Mouse (Mus musculus) midbrain, embryonic 15.5 days (tissue): ENCODE results near the gene Zc3hav1l. TPM values are rescaled to one million over a fixed set of nuclear protein-coding genes. Genes with fewer than 3 reads are reported as not detected.

ENCODE experiments used
- ATAC-seq: fragments of 200-750 bp; cut with Nextera tagmentation; replicated peaks from 2 replicates; pipeline ENCODE4 v1.8.0; 2017; ENCODE audit warnings: moderate TSS enrichment
- H3K27ac ChIP-seq: fragments of 300-500 bp; sonication (generic); 2 replicates; pipeline ENCODE4 v1.5.1; 2015; ENCODE audit warnings: mild to moderate bottlenecking, inconsistent platforms
- H3K27me3 ChIP-seq: fragments of 300-500 bp; sonication (generic); replicated peaks from 2 replicates; pipeline ENCODE4 v1.6.1; 2015; ENCODE audit warnings: inconsistent platforms
- H3K36me3 ChIP-seq: fragments of 300-500 bp; sonication (generic); replicated peaks from 2 replicates; pipeline ENCODE4 v1.6.1; 2015; ENCODE audit warnings: inconsistent platforms
- H3K4me1 ChIP-seq: fragments of 300-500 bp; sonication (generic); 2 replicates; pipeline ENCODE4 v1.6.1; 2015; ENCODE audit warnings: inconsistent platforms
- H3K4me2 ChIP-seq: fragments of 300-500 bp; sonication (generic); 2 replicates; pipeline ENCODE4 v1.6.1; 2015; ENCODE audit warnings: inconsistent platforms, mild to moderate bottlenecking, moderate library complexity
- H3K4me3 ChIP-seq: fragments of 300-500 bp; sonication (generic); 2 replicates; pipeline ENCODE4 v1.5.1; 2015; ENCODE audit warnings: mild to moderate bottlenecking, inconsistent platforms
- H3K9ac ChIP-seq: fragments of 300-500 bp; sonication (generic); 2 replicates; pipeline ENCODE4 v1.6.1; 2015; ENCODE audit warnings: mild to moderate bottlenecking, inconsistent platforms
- H3K9me3 ChIP-seq: fragments of 300-500 bp; sonication (generic); 2 replicates; pipeline ENCODE4 v1.6.1; 2016; ENCODE audit warnings: inconsistent platforms
- WGBS: fragments of 180-500 bp; shearing (Covaris S2); methylation state at CpG from one replicate; pipeline ENCODE4 v1.1.7; 2015; ENCODE audit warnings: mixed read lengths; 5-methylcytosine and 5-hydroxymethylcytosine counted together
- polyA plus RNA-seq: library from polyadenylated mRNA; unstranded; fragments of >200 nt; fragmentation: Nextera tagmentation; extraction: Ambion mirVana; gene quantifications from 2 replicates; pipeline ENCODE4 v1.2.1, GENCODE M21; 2015

Gene Zc3hav1l
- polyA plus RNA-seq, 1 experiment from 2014 or later, result 9.1 TPM

DNA sequence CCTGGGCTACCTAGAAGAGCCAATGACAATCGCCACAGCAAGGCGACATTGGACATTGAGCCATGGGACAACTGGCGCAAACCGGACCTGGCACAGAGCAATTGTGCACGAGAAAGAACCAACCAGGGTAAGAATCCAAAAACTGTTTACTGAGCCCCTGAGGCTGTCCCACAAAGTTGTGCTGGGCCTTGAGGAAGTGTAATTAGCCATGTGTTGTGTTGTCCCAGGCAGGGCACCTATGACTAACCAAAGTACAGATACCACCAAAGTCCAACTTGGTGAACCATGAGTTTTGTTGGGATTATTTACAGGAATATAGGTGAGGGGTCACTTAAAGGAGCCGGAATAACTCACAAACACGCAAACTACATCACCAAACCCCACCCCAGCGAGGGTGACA, 41.6 kb downstream of the Zc3hav1l start:
- no peak overlapping the region for H3K4me3 ChIP-seq
- no peaks in the 10 kb centered on the region for H3K36me3 ChIP-seq
- no peaks in the 10 kb centered on the region for H3K9me3 ChIP-seq
- H3K9ac ChIP-seq, result no peak overlapping the region
- peaks cover 9% of the 10 kb centered on the region for H3K4me1 ChIP-seq
- no peaks in the 10 kb centered on the region for H3K27me3 ChIP-seq
- ATAC-seq, result no peak
- H3K4me2 ChIP-seq, result no peak overlapping the region
- no peak overlapping the region for H3K27ac ChIP-seq
- 93% methylated on average over 8 of the region's 8 CpGs for WGBS

DNA sequence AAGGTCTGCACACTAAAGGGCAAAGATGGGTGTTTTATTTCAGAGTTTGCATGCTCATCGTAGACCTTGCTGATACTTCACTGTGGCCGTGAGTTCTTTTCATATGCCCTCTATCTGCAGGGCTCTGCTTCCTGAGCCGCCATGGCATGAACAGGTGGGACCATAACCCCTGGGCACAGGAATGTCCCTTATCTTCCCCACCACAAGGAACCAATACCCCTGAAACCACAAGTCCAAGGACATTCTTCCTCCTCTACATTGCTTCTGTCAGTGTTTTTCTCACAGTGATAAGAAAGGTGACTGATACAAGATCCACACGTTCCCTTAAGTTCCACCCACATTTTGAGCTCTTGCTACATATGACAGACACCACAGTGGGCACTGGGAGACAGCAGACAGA, 42.3 kb downstream of the Zc3hav1l start:
- Histone ChIP-seq H3K4me2 (no peak overlapping the region), H3K36me3 (no peaks in the 10 kb centered on the region), H3K4me3 (no peak overlapping the region), H3K9me3 (no peaks in the 10 kb centered on the region), H3K27ac (no peak overlapping the region), H3K4me1 (peaks cover 16% of the 10 kb centered on the region), H3K9ac (no peak overlapping the region), H3K27me3 (no peaks in the 10 kb centered on the region)
- no peak for ATAC-seq
- 91% methylated on average over 4 of the region's 4 CpGs for WGBS

DNA sequence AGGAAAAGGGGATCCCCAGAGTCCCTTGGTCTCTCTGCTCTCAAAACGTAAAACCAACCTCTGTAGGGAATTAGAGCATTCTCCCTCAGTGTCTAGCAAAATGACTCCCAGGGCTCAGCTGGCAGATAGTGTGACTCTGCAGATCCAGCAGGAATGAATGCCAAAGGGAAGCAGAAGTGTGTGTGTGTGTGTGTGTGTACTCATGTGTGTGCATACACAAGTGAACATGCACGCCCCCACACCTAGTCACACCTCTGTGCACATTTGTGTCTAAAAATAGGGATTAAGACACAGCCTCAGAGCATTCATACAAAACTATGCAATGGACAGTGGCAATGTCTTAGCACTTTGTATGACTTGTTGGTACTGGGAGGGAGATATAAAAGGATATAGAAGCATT, 43.3 kb downstream of the Zc3hav1l start:
- no peak for ATAC-seq
- Histone ChIP-seq H3K9me3 (no peaks in the 10 kb centered on the region), H3K27me3 (no peaks in the 10 kb centered on the region), H3K36me3 (no peaks in the 10 kb centered on the region), H3K9ac (no peak overlapping the region), H3K27ac (no peak overlapping the region), H3K4me1 (peaks cover 26% of the 10 kb centered on the region), H3K4me3 (no peak overlapping the region), H3K4me2 (no peak overlapping the region)
- 66% methylated on average over 2 of the region's 2 CpGs for WGBS

DNA sequence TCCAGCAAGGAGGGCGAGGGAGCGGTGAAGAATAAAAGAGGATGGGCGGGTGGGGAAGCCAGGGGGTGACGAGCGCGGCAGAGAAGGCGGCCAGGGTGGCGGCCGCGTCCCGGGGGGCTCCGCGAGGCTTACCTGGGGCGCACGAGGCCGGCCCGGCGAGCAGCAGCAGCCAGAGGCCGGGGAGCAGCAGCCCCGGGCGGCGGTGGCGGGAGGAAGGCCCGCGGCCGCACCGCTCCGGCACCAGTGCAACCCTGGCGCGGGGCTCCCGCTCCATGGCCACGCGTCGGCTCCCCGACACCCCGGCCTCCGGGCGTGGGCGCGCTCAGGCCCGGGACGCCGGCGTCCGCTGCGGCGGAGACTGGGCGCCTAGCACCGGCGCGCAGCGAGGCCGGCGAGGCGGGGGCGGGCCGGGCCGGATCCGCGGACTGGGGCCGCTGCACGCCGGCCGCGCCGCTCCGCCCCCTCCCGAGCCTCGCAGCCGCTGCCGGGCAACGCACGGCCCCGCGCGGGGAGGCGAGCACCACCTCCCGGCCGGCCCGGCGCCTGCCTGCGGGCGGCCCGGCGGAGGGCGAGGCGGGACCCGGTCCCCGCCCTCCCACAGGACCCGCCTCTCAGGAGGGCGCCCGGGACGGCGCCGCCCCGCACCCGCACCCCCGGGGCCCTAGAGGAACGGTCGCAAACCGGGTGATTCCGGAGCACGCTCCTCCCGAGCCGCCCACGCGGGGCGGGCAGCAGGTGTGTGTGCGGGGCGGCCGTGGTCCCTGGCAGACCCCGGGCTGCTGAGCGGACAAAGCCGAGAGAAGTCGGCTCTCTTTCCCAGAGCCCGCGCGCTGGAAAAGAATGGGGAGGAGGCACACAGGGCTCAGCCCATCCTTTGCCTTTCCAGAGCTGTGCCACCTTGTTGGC, 45.1 kb downstream of the Zc3hav1l start, which contains the start of gene D630045J12Rik:
Gene D630045J12Rik (minus strand): TSS at position 274 of the 906 bp plus-strand sequence.
- H3K36me3 ChIP-seq, result no peaks in the 10 kb centered on the region
- peak within 1 kb of the TSS; percentile 99 for H3K9ac ChIP-seq
- H3K27me3 ChIP-seq, result no peaks in the 10 kb centered on the region
- H3K27ac ChIP-seq, result peak within 1 kb of the TSS; percentile 98
- ATAC-seq, result peak; percentile 91
- peaks cover 37% of the 10 kb centered on the region for H3K4me1 ChIP-seq
- no peaks in the 10 kb centered on the region for H3K9me3 ChIP-seq
- under 1% methylated on average over 99 of the region's 118 CpGs for WGBS
- peak within 1 kb of the TSS; percentile 83 for H3K4me2 ChIP-seq
- H3K4me3 ChIP-seq, result peak within 1 kb of the TSS; percentile 91

DNA sequence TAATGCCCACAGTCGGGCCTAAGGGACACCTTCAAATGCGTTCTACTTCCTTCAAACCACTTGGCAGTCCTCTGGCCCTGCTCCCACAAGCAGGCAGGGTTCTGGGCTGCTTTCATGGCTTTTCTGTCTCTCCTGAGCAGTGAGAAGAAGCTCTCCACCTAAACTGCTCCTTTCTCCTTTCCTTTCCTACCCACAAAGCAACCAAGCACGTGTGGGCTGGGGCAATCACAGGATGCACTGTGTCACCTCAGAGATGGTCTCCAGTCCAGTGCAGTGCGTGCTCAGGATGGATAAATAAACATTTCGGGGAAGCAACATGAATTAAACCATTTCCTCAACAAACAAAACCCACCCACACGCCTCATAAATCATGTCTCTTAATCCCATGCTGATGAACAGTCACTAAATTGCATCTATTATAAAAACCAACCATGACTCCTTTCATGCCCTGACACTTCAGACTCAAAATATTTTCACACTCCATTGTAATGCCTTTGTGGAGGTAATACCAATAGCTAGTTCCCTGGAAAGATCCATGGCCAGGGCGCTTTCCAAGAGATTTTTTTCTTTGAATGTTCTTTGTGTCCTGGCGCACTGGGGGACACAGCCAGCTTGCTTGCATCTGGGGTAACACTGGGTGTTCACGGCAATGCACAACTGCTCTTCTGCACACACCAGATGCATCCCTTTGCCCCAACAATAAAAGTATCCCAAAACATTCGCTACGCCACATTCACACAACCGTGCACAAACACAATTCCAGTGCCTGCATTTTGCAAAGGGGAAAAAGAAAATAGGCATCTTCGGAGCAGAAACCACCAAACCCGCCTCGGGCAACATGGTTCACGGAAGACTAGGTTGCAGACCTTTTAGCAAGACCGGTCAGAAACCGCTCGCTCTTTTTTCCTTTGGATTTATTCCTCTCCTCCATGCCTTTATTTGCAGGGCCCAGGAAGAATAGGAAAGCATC, 46.0 kb downstream of the Zc3hav1l start:
- peak; percentile 32 for ATAC-seq
- Histone ChIP-seq H3K4me2 (peak overlapping the region; percentile 83), H3K9ac (peak overlapping the region; percentile 99), H3K27me3 (no peaks in the 10 kb centered on the region), H3K4me1 (peaks cover 43% of the 10 kb centered on the region), H3K4me3 (peak overlapping the region; percentile 91), H3K36me3 (no peaks in the 10 kb centered on the region), H3K9me3 (no peaks in the 10 kb centered on the region), H3K27ac (peak overlapping the region; percentile 98)
- WGBS, result 3% methylated on average over 19 of the region's 19 CpGs

DNA sequence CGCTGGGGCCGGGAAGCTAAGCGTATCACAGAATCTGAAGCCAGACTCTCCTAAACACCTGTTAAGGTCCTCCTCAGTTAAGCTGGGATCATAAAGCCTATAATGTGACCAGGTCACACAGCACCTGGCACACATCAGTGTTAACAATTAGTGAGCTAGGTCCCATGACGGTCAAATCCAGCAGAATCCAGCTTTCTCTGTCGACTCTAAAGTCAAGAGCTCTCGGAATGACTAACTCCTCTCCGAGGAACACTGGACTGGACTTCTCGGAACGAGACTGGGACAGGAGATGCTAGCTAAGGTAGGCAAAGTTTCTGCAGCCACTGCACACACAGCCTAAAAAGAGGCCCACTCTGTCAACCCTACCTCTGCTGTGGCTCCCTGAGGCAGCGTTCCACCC, 46.9 kb downstream of the Zc3hav1l start:
- Histone ChIP-seq H3K4me2 (peak overlapping the region; percentile 83), H3K36me3 (no peaks in the 10 kb centered on the region), H3K9ac (peak overlapping the region; percentile 99), H3K4me3 (peak overlapping the region; percentile 91), H3K27me3 (no peaks in the 10 kb centered on the region), H3K9me3 (no peaks in the 10 kb centered on the region), H3K4me1 (peaks cover 51% of the 10 kb centered on the region), H3K27ac (peak overlapping the region; percentile 98; the same call in 1 of the 2 replicates)
- 64% methylated on average over 10 of the region's 10 CpGs for WGBS
- ATAC-seq, result no peak

DNA sequence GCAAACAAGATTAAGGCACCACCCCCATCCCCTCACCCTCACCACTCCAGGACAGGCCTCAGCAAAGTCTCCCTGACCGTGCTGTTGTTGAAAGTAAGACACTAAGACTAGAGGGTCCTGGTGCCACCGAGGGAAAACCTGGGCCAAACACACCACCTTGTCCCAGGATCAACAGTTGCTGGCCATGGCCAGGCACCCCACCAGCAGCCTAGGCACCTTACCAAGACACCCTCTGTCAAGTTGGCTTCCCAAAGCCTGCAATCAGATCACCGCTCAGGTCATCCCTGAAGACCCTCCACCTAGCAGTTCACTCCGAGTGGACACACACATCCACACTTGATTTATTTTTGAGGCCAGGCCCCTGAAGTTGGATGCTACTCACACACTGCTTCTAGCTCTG, 47.6 kb downstream of the Zc3hav1l start:
- Histone ChIP-seq H3K36me3 (no peaks in the 10 kb centered on the region), H3K4me3 (peak overlapping the region; percentile 91), H3K4me2 (peak overlapping the region; percentile 83), H3K27ac (no peak overlapping the region), H3K9me3 (no peaks in the 10 kb centered on the region), H3K27me3 (no peaks in the 10 kb centered on the region), H3K9ac (no peak overlapping the region), H3K4me1 (peaks cover 52% of the 10 kb centered on the region)
- 52% methylated on average over 4 of the region's 4 CpGs for WGBS
- ATAC-seq, result no peak

DNA sequence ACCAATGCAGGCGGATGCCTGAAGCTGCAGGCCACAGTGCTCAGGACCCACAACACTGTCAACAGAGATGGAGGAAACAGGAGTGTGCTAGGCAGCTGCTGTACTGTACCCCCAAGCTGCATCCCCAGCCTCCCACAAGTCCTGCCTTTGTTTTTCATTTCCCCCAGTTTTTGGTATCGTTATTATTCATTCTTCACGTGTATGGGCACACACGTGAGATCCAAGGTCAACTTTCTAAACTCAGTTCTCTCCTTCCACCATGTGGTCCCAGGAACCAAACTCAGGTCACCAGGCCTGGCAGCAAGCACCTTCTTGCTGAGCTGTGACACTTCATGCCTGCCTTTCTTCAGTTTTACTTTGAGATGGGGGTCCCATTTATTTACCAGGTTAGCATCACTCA, 51.7 kb downstream of the Zc3hav1l start:
- WGBS, result 94% methylated on average over 4 of the region's 4 CpGs

DNA sequence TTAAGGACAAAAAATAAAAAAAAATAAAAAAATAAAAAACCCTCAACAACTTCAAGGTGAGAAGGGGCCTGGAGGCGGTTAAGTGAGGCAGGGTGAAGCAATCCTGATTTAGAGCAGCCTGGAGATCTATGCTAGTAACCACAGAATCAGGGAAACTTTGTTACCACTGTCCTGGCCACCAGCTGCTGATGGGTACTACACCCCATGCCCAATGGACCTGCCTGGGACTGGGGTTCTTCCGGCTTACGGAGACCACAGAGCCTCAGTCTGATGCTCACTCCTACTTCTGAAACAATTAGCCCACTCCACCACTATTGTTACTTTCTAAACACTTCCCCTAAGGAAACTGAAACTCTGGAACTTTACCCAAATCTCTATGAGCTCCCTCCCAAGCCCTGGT, 54.3 kb downstream of the Zc3hav1l start:
- ATAC-seq, result no peak

More for the DNA sequence above, 51.7 kb downstream of the Zc3hav1l start:
- H3K36me3 ChIP-seq, result no peaks in the 10 kb centered on the region
- no peak overlapping the region for H3K4me2 ChIP-seq
- peaks cover 59% of the 10 kb centered on the region for H3K4me1 ChIP-seq
- H3K9me3 ChIP-seq, result no peaks in the 10 kb centered on the region
- no peak overlapping the region for H3K9ac ChIP-seq
- no peaks in the 10 kb centered on the region for H3K27me3 ChIP-seq
- no peak overlapping the region for H3K4me3 ChIP-seq
- no peak for ATAC-seq
- no peak overlapping the region for H3K27ac ChIP-seq

DNA sequence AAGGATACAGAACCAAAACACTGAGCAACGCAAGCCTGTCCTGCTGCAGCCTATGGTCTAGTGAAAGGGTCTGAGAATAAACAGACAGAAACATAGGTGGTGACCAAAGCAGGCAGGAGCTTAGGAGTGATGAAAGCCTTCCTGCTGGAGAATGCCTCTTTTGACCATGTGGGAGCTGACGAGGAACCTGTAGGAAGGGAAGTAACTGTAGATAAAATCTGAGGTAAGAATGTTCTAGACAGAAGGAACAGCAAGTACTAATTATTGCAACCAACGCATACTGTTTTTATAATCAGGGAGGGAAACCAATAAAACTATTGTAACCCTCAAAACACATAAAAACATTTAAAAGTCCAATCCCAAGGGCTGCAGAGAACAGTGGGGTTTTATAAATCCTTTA, 54.9 kb downstream of the Zc3hav1l start:
- no peaks in the 10 kb centered on the region for H3K36me3 ChIP-seq
- no peak overlapping the region for H3K27ac ChIP-seq
- no peaks in the 10 kb centered on the region for H3K9me3 ChIP-seq
- 75% methylated on average over 3 of the region's 3 CpGs for WGBS
- no peak overlapping the region for H3K4me2 ChIP-seq
- no peak overlapping the region for H3K4me3 ChIP-seq
- ATAC-seq, result no peak
- H3K27me3 ChIP-seq, result no peaks in the 10 kb centered on the region
- no peak overlapping the region for H3K9ac ChIP-seq
- peaks cover 51% of the 10 kb centered on the region for H3K4me1 ChIP-seq

More for the DNA sequence above, 54.3 kb downstream of the Zc3hav1l start:
- Histone ChIP-seq H3K9ac (no peak overlapping the region), H3K4me3 (no peak overlapping the region), H3K27me3 (no peaks in the 10 kb centered on the region), H3K36me3 (no peaks in the 10 kb centered on the region), H3K27ac (no peak overlapping the region), H3K9me3 (no peaks in the 10 kb centered on the region), H3K4me2 (no peak overlapping the region), H3K4me1 (peaks cover 56% of the 10 kb centered on the region)
- WGBS, result 80% methylated on average over 3 of the region's 3 CpGs

DNA sequence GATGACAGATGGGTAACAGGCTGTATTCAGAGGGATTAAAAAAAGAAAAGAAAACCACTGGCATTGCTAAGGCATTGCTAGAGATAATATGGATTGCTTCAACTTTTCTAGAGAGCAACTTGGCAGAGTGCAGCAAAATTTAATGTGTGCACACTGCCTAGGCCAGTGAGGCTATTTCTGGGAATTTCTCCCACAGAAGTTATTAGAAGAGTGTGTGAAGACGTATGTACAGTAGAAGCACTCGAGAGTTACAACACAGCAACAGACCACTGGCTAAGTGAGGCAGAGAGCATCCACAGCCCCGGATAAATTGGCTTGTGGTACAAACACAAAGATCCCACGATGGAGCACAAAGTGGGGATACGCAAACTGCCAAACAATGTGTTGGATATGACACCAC, 56.2 kb downstream of the Zc3hav1l start:
- H3K27ac ChIP-seq, result no peak overlapping the region
- H3K36me3 ChIP-seq, result no peaks in the 10 kb centered on the region
- no peak overlapping the region for H3K4me3 ChIP-seq
- H3K4me2 ChIP-seq, result no peak overlapping the region
- H3K4me1 ChIP-seq, result peaks cover 43% of the 10 kb centered on the region
- no peak for ATAC-seq
- H3K9ac ChIP-seq, result no peak overlapping the region
- H3K27me3 ChIP-seq, result no peaks in the 10 kb centered on the region
- H3K9me3 ChIP-seq, result no peaks in the 10 kb centered on the region
- WGBS, result 85% methylated on average over 5 of the region's 5 CpGs

DNA sequence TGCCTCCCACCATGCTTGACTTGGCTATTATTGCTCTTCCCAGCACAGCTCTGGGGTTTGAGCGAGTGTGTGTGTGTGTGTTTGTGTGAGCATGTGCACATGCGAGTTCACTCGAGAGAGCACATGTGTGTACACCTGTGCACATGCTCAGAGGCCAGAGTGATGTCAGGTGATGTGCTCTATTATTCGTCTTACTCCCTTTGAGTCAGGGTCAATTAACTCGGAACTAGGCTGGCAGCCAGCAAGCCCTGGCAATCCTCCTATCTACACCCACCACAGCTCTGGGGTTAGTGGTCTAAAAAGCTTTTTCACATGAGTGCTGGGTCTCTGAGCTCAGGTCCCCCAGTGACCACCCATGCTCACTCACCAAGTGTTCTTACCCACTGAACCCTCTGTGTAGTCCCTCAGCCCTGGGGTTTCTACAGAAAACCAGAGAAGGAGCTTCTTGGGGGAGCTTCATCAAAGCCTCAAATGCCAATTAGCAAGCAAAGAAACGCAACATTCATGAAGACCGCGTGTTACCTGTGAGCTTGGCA, 56.7 kb downstream of the Zc3hav1l start:
- 70% methylated on average over 8 of the region's 8 CpGs for WGBS
- ATAC-seq, result 0 out of 2 replicates have a peak, but pooled peaks have one; percentile 12

More for the DNA sequence above, 56.7 kb downstream of the Zc3hav1l start:
- H3K27ac ChIP-seq, result no peak overlapping the region
- no peak overlapping the region for H3K9ac ChIP-seq
- H3K4me3 ChIP-seq, result no peak overlapping the region
- H3K27me3 ChIP-seq, result no peaks in the 10 kb centered on the region
- H3K4me1 ChIP-seq, result peaks cover 39% of the 10 kb centered on the region
- no peaks in the 10 kb centered on the region for H3K36me3 ChIP-seq
- H3K9me3 ChIP-seq, result no peaks in the 10 kb centered on the region
- no peak overlapping the region for H3K4me2 ChIP-seq
